Mouse (Mus musculus): ENCODE measurements around the gene Pard3b.

- TF ChIP-seq POLR2A (IDR thresholded peaks at IDR 0.05; ENCODE audit: insufficient read depth, low read depth, low read length), result no peak
- no peak for TF ChIP-seq CTCF (IDR thresholded peaks at IDR 0.05; ENCODE audit: insufficient read depth, low read depth, low read length)
Measured at GRCm38 (mm10) chr1:62619456-62619855, 980.8 kb downstream of the Pard3b start.
